Mouse (Mus musculus) kidney, adult 2 months (tissue): ENCODE measurements around the gene Nop53. TPM values are rescaled to one million over a fixed set of nuclear protein-coding genes. Genes with fewer than 3 reads are reported as not detected.

ENCODE experiments used
- DNase-seq: peaks from one replicate; pipeline ENCODE4 v3.0.0; 2021
- H3K27ac ChIP-seq: fragments of 200-500 bp; 2 replicates; pipeline ENCODE4 v1.5.1; 2012; ENCODE audit warnings: low read depth, low read length, control low read depth, inconsistent platforms; ENCODE audit not compliant: insufficient read depth
- H3K27me3 ChIP-seq: fragments of 200-500 bp; replicated peaks from 2 replicates; pipeline ENCODE4 v1.6.1; 2012; ENCODE audit warnings: mild to moderate bottlenecking, moderate library complexity, low read length, inconsistent platforms; ENCODE audit not compliant: control insufficient read depth, insufficient read depth
- H3K36me3 ChIP-seq: fragments of 200-500 bp; 2 replicates; pipeline ENCODE4 v1.6.1; 2012; ENCODE audit warnings: mild to moderate bottlenecking, moderate library complexity, low read length, inconsistent platforms; ENCODE audit not compliant: control insufficient read depth, insufficient read depth
- H3K4me1 ChIP-seq: fragments of 200-500 bp; 2 replicates; pipeline ENCODE4 v1.6.1; 2011; ENCODE audit warnings: low read length; ENCODE audit not compliant: control insufficient read depth, insufficient read depth
- H3K4me3 ChIP-seq: fragments of 200-500 bp; 2 replicates; pipeline ENCODE4 v1.5.1; 2011; ENCODE audit warnings: mild to moderate bottlenecking, low read depth, low read length, control low read depth; ENCODE audit not compliant: insufficient read depth
- CTCF ChIP-seq: fragments of 200-500 bp; conservative IDR thresholded peaks from 2 replicates; pipeline ENCODE4 v1.5.1; 2011; ENCODE audit warnings: low read depth, mild to moderate bottlenecking, control low read depth, low read length, moderate library complexity, mixed read lengths; ENCODE audit not compliant: insufficient read depth, insufficient read length
- POLR2A ChIP-seq: fragments of 200-500 bp; IDR thresholded peaks from one replicate; pipeline ENCODE4 v1.6.1; 2011; ENCODE audit warnings: low read depth, low read length, control low read depth
- WGBS: fragments of 180-500 bp; shearing (Covaris S2); methylation state at CpG from one replicate; pipeline ENCODE4 v1.1.7; 2018; 5-methylcytosine and 5-hydroxymethylcytosine counted together
- polyA plus RNA-seq: library from polyadenylated mRNA; depleted of rRNA; stranded (reverse); fragments of >200 nt; gene quantifications from 2 replicates; pipeline ENCODE4 v1.2.3, GENCODE M21; 2012

Nop53 gene
- polyA plus RNA-seq, 1 experiment = 88.9 TPM

GRCm38 (mm10) chr7:15956143-15956542, 10.3 kb upstream of the Nop53 start:
- Histone ChIP-seq H3K4me3 (no peak overlapping the region), H3K4me1 (peaks cover 5% of the 10 kb centered on the region), H3K36me3 (no peaks in the 10 kb centered on the region), H3K27ac (0 out of 2 replicates have a peak overlapping the region, but pooled peaks have one; percentile 43), H3K27me3 (no peaks in the 10 kb centered on the region)
- 78% methylated on average over 5 of the region's 5 CpGs for WGBS
- no peak for DNase-seq
- TF ChIP-seq CTCF = no peak
- no peak for TF ChIP-seq POLR2A

GRCm38 (mm10) chr7:15955509-15955908, 9.6 kb upstream of the Nop53 start:
- Histone ChIP-seq H3K27ac (peak overlapping the region; percentile 43), H3K36me3 (no peaks in the 10 kb centered on the region), H3K4me1 (no peaks in the 10 kb centered on the region), H3K4me3 (no peak overlapping the region), H3K27me3 (no peaks in the 10 kb centered on the region)
- TF ChIP-seq POLR2A (no peak), CTCF (no peak)
- DNase-seq = no peak
- WGBS = 35% methylated on average over 7 of the region's 7 CpGs

- no peaks in the 10 kb centered on the region for H3K36me3 ChIP-seq
- peak; percentile 78 for DNase-seq
- H3K27ac ChIP-seq = peak overlapping the region; percentile 43
- no peak overlapping the region for H3K4me3 ChIP-seq
- WGBS = 13% methylated on average over 21 of the region's 21 CpGs
- H3K27me3 ChIP-seq = no peaks in the 10 kb centered on the region
- no peaks in the 10 kb centered on the region for H3K4me1 ChIP-seq
- TF ChIP-seq CTCF = no peak
- TF ChIP-seq POLR2A = no peak
Observed at GRCm38 (mm10) chr7:15954978-15955443, 9.1 kb upstream of the Nop53 start.

DNA sequence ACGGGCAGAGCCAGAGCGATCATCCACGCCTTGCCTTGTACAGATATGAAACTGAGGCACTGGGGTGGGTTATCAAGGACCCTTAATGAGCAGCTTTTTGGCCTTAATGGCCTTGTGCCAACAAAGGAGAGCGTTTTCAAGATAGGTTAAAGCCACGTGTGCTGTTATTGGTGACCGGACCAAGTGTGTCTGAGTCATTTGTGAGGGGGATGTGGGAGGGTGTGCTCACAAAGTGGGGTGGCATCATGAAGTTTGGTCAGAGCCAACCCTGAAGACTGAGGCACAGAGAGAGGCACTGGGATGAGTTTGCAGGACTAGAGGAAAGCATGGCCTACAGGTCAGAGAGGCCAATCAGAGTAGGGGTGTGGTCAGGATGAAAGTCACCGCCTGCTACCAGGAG, 8.6 kb upstream of the Nop53 start:
- no peak overlapping the region for H3K4me3 ChIP-seq
- no peak for TF ChIP-seq POLR2A
- TF ChIP-seq CTCF = no peak
- whole genome bisulfite sequencing = 85% methylated on average over 7 of the region's 7 CpGs
- no peaks in the 10 kb centered on the region for H3K27me3 ChIP-seq
- H3K36me3 ChIP-seq = no peaks in the 10 kb centered on the region
- H3K4me1 ChIP-seq = no peaks in the 10 kb centered on the region
- H3K27ac ChIP-seq = peak overlapping the region; percentile 3; the same call in 1 of the 2 replicates
- no peak for DNase-seq

DNA sequence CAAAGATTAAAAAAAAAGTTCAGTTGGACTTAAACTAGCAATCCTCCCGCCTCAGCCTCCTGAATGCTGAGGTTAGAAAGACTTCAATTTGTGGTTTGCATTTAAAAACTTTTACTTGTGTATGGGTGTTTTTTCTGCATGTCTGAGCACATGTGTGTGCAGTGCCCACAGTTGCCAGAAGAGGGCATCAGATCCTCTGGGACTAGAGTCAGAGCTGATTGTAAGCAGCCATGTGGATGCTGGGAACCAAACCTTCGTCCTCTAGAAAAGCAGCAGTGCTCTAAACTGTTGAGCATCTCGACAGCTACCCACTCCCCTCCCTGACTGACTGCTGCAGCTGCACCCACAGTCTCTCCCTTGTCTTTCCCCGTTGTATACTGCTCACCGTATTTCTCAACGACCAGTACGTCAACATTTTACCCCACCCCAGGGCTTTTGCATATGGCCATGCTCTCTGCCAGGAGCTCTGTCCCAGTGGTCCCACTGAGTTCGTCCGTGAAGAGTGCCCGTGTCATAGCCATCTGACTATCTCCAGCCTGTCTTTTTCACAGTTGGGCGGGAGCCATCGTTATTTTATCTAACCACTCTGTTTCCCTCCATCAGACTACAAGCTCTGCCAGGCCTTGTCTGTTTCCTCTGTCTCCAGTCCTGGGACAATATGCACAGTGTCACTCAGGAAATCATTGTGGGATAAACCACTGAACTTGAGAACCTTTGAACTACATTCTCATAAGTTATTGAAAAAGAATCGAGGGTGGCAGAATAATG, 7.6 kb upstream of the Nop53 start:
- TF ChIP-seq POLR2A (no peak), CTCF (peak; percentile 42)
- no peaks in the 10 kb centered on the region for H3K27me3 ChIP-seq
- no peaks in the 10 kb centered on the region for H3K36me3 ChIP-seq
- no peak overlapping the region for H3K27ac ChIP-seq
- WGBS = 88% methylated on average over 13 of the region's 13 CpGs
- H3K4me1 ChIP-seq = no peaks in the 10 kb centered on the region
- no peak overlapping the region for H3K4me3 ChIP-seq
- no peak for DNase-seq

DNA sequence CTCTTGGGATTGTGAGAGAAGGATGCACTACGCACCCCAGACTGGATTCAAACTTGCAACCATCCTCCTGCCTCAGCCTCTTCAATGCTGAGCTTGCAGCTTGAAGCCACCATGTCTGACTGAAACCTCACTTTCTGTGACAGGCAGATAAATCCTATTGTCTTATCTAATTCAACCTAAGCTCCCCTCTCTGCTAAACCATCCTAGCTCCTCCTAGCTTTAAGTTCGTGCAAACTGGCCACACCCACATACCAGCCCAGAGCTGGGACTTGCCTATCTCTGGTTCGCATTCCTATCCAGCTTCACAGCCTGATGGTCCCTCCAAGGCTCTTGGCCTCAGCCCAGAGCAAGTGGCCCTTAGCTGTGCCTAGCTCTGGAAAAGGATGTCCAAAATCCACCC, 6.5 kb upstream of the Nop53 start:
- TF ChIP-seq CTCF (no peak), POLR2A (no peak)

GRCm38 (mm10) chr7:15950008-15950407, 4.1 kb upstream of the Nop53 start:
- 88% methylated on average over 15 of the region's 15 CpGs for WGBS

More for the DNA sequence above, 6.5 kb upstream of the Nop53 start:
- 70% methylated on average over 3 of the region's 3 CpGs for WGBS
- Histone ChIP-seq H3K27ac (no peak overlapping the region), H3K4me1 (peaks cover 3% of the 10 kb centered on the region; the same call in 1 of the 2 replicates), H3K4me3 (no peak overlapping the region), H3K36me3 (no peaks in the 10 kb centered on the region), H3K27me3 (no peaks in the 10 kb centered on the region)
- no peak for DNase-seq

More at GRCm38 (mm10) chr7:15950008-15950407, 4.1 kb upstream of the Nop53 start:
- Histone ChIP-seq H3K27me3 (no peaks in the 10 kb centered on the region), H3K4me1 (peaks cover 5% of the 10 kb centered on the region), H3K27ac (no peak overlapping the region), H3K4me3 (no peak overlapping the region), H3K36me3 (no peaks in the 10 kb centered on the region)
- no peak for DNase-seq
- TF ChIP-seq CTCF (no peak), POLR2A (no peak)
